Mouse (Mus musculus) kidney, postnatal 25 days (tissue): ENCODE data around the gene Ccr2.
"Not testable (repeated sequence)": the region's sequence is repeated elsewhere in the genome, so short reads cannot be mapped to it uniquely, and the experiment has no call there.

Experiments used
- DNase-seq, 2 experiments: peaks; one replicate each; pipeline ENCODE4 v3.0.0; 2021; ENCODE audit warnings: mixed read lengths in 2 of 2

The Ccr2 gene

DNA sequence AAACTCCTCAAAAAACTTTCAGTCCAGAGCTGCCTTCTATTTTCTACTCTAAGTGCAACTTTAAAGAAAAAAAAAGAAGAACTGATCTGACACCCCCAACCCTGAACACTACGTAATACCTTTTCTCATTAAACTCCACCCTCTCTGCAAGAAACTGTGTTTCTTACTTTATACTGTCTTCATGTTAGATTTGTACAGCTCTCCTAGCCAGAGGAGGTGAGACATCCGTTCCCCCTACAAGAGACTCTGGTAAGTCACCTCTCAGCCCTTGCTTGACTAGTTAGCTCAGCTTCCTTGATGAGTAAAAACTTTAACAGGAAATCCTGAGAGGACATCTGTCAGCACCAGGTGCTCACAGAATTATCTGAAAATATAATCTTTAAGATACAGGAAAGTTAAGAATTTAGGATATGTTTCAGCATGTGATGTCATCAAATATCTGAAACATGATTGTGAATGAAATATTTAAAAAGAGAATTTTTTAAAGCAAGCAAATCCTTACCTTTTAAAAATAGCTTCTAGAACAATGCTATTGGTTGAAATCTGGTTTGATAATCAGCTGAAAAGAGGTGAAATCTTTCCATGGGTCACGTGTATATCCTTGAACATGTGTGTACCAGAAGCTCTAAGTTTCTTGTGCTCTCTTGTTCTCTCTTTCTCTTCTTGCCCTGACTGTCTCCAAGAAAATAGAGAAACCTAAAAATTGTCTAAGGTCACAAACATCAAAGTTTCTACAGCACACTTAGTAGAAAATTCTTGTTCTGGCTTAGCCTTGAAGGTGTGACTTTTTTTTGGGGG is 19.8 kb downstream of the Ccr2 start, which contains the start of gene Ccr5:
Ccr5 (plus strand) TSS at position 157 of the 798 bp plus-strand sequence.
- DNase-seq: no peak

- DNase-seq: no peak
These were observed 23.8 kb downstream of the Ccr2 start for GRCm38 (mm10) chr9:124125576-124125975.

GRCm38 (mm10) chr9:124126373-124126772 is 24.6 kb downstream of the Ccr2 start:
- no peak for DNase-seq

GRCm38 (mm10) chr9:124127412-124127811 is 25.7 kb downstream of the Ccr2 start:
- DNase-seq: no peak

DNA sequence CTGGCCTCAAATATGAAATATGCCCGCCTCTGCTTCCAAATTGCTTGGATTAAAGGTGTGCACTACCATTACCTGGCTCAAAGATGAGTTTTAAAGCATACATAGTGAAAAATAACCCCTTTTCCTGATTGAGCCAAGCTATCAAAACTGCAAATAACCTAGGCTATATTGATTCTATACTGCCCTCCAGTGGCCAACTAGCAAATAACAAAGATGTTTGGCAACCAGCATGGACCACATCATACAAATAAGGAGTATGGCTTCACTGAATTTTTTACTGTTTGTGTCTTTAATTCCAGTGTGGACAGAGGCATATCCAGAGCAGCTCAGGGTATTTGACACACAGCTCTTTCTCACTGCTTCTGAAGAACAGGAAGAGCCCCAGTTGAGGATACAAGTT is 26.6 kb downstream of the Ccr2 start:
- DNase-seq: peak in 1 of 2 experiments; percentile 51

- DNase-seq: not testable (repeated sequence)
These were observed 31.1 kb downstream of the Ccr2 start for GRCm38 (mm10) chr9:124132899-124133298.

DNA sequence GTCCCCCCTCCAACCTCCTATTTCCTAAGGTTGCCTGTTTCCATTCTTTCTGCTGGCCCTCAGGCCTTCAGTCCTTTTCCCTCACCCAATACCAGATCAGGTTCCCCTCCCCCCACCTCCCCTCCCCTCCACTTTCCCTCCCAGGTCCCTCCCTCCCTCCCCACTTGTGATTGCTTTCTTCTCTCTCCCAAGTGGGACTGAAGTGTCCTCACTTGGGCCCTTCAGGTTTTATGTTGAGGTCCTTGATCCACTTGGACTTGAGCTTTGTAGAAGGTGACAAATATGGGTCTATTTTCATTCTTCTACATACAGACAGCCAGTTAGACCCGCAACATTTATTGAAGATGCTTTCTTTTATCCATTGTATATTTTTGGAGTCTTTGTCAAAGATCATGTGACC is 33.2 kb downstream of the Ccr2 start:
- not testable (repeated sequence) for DNase-seq

DNA sequence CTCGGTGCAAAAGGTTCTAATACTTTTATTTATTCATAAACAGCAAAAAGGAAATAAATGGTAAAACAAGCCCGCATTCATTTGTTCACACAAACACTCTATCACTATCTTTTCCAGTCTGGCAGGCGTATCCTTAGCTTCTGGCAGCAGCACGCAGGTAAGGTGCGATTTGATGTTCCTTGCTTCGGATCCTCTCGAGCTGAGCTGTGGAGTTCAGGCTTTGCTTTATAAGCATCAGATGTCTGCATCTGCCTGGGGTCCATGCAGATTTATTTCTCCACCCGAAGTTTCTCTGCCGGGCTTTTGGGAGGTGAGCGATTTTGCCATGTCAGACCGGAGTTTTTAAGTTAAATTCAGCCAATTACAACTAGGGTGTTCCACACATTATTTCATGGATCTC is 35.9 kb downstream of the Ccr2 start:
- no peak for DNase-seq

GRCm38 (mm10) chr9:124138055-124138775 is 36.5 kb downstream of the Ccr2 start:
- DNase-seq: no peak

DNA sequence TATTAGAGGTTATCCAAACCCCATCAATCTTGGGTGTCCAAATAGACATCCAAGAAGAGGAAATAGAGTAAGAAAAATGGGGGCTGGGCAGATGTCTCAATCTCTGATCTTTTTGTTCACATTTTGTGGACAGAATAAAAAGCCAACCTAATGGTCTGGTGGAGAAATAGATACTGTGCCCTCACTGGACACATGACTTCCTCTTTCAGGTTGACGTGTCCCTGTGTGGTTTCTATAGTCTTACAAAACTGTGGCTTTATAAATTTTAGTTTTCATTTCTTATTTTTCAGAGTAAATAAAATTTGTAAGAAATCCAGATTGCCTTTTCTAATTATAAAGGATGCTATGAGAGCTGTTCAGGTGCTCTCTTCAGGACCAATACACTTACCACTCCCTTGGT is 41.9 kb downstream of the Ccr2 start:
- no peak for DNase-seq

- DNase-seq: no peak
These were observed 44.6 kb downstream of the Ccr2 start for GRCm38 (mm10) chr9:124146307-124146706.
